Mouse (Mus musculus) frontal cortex, postnatal 36 days (tissue): ENCODE data around the gene Nup88.

Experiments
- DNase-seq, 2 experiments: peaks; one replicate each; pipeline ENCODE4 v3.0.0; 2022; ENCODE audit warnings: low spot score in 2 of 2

Nup88 gene

DNA sequence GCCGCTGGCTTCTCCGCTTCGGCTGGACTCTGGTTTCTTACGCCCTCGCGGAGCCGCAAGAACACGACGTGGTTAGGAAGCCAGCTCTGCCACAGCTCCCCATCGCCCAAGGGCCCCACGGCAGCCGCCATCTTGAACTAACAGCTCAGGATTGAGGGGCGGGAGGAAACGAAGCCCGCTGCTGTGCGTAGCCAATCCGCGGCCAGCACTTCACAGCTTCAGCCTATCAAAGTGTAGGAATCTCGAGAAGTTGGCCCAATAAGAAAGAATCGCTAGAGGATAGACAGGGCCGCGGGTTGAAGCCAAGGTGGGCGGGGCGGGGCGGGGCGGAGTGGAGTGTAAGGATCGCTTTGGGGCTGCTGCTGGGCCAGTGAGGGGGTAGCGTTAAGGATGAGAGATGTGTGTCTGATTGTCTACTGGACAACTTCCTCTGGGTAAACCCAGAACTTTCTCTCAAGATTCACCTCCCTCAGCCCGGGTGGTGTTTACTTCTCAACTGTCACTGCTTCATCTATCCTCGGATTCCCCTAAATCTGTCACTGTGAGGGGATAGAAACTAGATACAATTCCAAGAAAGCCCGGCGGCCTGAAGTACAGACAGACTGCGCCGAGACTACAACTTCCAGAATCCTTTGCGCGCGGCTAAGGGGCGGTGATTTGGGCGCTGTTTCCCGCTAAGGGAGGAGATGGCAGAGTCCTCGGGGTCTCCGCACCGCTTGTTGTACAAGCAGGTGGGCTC is at the start of gene Nup88, which contains the start of gene Rpain:
TSS of gene Nup88 (minus strand) at position 153 of the 739 bp plus-strand sequence.
TSS of gene Rpain (plus strand) at position 393 of the 739 bp plus-strand sequence.
- DNase-seq: peak; percentile 92 to 96

DNA sequence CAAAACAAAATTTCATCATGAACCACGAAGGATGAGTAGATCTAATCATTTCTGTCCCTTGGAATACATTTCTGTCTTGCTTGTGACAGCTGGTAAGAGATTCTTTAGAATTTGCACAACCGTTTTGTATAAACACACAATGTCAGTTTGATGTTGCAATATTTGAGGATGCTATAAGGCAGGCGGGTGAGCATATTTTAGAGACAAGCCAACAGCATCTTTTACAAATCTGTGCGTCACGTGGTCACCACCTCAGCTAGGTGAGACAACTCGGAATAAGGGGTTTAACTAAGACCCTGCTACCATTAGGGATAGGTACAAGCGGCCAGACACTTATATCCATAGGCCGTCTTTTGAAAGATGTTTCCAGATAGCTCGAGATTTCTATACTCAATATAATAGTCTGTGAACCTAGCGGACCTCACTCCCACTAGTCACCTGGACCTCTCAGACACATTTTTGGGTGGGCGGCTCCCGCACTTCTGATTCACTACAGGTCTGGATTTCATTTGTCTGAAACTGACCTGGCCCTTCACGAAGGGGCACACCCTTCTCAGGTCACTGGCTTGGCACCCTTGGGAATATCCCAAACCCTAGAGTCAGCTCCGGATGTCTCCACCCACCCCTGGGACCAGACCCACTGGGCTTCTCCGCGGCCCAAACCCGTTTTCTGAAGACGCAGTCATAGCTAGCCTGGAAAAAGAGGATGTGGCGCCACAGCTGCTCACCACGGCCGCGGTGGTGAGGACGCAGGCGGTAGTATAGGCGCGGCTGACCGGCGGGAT is 48.8 kb upstream of the Nup88 start:
- no peak for DNase-seq

DNA sequence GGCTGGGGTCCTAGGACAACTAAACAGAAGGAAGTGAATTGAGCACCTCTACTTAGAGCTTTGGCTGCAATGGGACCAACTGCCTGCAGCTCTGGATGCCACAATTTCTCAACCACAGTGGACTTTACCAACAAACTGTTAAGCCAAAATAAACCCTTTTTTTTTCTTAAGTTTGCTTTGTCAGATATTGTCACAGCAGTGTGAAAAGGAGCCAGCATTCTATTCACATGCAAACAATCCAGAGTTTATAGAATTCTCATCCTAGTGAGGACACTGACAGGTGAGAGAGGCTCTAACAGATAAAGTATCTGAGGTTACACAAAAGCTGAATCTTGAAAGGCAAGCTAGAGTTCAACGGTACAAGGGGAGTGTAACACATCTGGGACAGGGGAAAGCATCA is 47.3 kb upstream of the Nup88 start:
- no peak for DNase-seq

DNA sequence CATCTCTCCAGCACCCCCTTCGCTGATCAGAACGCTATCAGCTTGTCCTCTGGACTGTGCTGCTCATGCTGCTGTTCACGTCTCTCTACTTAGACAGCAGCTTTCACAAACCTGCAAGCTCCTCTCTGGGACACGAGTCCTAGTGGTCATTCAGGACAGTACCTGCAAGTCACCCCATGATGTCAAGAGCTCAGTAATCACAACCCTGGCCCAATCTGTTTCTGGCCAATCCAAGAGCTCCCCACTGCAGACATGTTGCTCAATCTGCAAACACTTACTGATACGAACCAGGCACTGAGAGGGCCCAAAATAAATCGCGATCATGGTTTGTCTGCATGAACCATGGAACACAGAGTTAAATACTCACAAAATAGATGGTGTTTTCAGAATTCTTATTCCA is 43.0 kb upstream of the Nup88 start:
- no peak for DNase-seq

DNA sequence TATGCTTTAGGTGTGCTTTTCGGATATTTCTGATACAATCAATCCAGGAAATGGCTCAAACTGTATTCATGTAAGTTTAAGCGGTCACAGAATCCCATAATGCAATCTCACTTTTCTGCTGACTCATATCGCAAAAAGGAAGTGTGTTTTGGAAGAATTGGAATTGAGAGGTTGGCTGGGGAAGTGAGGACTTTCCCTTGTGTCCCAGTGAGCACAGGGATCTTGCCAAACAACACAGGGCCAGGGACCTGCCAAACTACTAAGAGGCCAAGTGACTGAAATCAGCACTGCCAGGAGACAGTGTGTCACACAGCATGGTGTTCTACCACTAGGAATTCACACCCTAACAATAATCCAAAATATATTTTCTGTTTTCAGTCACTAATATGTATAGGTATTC is 38.5 kb upstream of the Nup88 start:
- no peak for DNase-seq

DNA sequence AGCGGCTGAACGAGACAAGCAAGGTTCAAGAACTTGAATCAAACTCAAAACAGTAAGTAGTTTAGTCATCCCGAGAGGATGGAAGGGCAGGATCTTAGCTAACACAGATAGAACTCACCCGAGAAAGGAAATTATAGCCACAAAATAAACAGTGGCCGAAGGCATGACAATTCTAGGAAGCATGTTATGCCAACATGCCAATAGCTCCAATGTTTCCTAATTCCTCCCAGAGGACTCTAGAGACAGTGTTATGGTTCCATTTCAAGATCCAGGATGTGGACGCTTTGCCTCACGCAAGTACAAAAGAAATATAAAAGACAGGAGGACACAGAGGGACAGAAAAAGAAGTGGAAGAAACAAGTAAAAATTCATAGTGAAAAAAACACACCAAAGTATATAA is 38.1 kb upstream of the Nup88 start:
- DNase-seq: no peak

DNA sequence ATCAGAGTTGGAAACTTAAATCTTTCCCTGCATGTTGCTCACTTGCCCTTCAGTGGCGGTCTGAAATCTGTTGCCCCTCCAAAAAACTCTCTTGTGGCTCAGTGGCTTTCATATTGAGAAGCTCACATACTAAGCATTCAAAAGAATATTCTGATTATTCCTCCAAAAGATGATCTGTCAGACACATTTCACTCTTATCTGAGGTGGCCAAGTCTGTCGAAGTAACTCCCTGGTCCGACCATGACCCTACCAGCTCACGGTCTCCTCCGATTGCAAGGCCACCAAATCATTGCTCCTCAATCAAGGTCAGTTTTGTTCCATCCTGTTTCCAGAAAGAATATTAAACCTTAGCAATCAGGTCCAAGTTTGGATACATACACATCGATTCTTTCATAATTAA is 37.3 kb upstream of the Nup88 start:
- no peak for DNase-seq

DNA sequence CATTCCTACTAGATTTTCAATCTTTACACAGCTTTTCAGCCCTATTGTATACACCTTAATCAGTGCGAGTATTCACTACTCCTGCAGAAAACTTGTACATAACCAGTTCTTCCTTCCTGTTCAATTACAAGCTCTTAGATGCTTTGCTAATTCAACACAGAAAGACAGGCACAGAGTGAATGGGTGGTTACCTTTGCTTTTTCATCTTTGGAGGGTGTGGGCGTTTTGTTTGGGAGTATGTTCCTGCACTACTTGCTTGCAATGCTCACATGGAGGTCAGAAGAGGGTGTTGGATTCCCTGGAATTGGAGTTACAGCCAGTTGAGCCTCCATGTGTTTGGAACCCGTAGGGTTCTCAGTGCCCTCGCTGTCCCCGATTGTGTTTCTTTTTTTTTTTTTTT is 35.3 kb upstream of the Nup88 start:
- DNase-seq: no peak

DNA sequence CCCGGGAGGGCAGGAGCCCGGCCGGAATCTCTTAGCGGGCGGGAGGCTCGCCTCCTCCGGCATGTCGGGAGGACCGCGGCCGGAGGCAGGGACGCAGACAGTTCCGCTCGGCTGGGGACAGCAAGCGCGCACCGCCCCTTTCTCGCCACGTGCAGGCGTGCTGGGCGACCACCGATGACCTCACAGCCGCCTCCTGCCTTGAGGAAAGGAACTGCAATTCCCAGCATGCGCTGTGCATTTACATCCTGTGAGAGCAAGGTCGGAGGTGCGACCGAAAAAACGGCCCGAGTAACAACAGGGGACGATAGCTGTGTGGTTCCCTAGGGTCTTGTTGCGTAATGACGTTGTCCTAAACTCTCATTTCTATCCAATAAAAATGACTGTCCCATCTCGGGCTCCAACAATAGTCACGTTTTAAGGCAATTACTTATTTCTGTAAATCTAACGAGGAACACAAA is 34.6 kb upstream of the Nup88 start, which contains the start of gene Dhx33:
TSS of gene Dhx33 (minus strand) at position 122 of the 458 bp plus-strand sequence.
- DNase-seq: peak; percentile 97 to 98

DNA sequence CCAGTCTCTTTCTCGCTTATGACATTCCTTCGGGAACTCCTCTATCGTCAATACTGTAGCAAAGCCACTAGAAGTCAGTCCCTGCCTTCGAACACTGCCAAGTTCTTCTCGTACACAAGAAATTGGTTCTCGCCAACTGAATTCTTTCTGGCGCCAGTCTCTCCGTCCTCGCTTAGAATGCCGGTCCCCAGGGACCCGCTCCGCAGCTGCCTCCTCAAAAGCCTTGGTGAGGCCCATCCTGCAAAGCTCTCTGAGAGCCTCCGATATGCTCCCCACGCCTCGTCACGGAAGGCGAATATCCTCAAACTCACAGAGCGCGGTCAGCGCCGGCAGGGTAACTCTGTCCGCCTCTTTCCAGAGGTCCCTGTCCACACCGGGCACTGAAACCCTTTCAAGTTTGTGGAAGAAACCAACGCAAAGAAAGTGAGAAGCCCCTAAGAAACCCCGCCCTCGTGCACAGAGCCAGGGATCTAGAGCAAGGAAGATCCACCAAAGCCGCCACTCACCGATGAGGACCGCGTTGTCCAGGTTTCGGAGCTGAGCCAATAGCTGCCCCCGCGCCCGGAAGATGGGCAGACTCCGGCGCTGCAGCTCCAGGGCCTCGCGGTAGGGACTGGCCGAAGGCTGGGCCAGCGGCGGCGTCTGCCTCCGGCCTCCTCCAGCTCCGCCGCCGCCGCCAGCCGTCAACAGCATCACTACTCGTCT is 34.0 kb upstream of the Nup88 start:
- no peak for DNase-seq

DNA sequence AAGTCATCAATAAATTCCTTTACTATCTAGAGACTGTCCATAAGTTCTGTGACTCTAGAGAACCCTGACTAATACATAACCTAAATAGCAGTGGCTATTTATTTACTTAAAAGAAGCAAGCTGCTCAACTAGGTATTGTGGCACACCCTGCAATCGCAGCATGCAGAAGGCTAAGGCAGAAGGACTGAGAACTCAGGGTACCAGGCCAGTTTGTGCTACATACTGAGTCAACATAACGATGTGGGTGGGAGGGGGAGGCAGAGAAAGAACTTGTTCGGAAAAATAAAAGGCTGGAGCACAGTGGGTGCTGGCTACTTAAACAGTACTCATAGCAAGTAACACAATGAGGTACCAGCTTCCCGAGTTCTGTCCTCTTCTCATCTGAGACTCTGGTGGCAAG is 31.4 kb upstream of the Nup88 start:
- peak in 1 of 2 experiments; percentile 28 for DNase-seq

DNA sequence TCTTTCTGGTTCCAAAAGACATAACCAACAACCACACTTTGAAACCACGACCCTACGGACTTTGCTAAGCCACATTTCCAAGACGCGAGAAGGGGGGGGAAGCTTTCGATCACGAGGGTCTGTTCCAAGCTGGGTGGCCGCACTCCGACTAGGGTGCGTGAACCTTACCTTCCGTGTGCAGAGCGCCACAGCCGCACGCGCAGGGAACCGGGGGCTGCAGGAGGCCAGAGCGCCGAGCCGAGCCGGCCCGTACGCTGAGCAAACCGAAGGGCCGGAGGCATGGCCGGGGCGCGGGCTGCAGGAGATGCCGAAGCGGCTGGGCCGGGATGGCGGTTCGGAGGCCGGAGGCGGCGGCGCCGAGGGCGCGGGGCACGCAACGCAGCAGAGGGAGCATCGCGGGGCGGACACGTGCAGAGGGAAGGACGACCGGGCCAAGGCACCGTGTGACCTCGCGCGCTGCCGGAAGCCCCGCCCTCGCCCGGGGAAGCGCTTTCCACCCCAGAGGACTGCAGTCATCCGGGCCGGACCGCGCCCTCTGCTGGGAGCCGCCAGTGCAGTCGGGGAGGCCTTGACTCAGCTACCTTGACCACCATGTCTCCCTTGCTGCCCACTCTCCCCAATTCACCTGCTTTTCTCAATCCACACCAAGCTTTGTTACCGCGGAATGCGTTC is 12.9 kb upstream of the Nup88 start, which contains the start of gene C1qbp:
TSS of gene C1qbp (minus strand) at position 470 of the 672 bp plus-strand sequence.
- DNase-seq: peak; percentile 92

DNA sequence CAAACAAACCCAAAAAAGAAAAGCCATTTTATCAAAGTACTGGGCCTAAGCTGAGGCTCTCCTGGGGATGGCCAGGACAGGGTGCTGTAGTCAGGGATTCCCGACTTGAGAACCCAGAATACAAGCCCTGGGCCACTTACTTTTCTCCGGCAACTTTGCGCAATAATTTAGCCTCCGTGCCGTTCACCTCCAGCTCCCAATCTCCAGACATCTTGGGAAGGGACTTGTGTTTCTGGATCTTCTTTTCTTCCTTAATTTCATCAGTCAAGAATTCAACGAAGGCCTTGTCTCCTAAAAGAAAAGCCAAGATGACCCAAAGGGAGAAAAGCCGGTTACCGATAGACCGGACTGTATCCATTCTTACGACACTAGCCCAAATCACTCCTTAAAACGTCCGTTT is 12.3 kb upstream of the Nup88 start:
- no peak for DNase-seq

DNA sequence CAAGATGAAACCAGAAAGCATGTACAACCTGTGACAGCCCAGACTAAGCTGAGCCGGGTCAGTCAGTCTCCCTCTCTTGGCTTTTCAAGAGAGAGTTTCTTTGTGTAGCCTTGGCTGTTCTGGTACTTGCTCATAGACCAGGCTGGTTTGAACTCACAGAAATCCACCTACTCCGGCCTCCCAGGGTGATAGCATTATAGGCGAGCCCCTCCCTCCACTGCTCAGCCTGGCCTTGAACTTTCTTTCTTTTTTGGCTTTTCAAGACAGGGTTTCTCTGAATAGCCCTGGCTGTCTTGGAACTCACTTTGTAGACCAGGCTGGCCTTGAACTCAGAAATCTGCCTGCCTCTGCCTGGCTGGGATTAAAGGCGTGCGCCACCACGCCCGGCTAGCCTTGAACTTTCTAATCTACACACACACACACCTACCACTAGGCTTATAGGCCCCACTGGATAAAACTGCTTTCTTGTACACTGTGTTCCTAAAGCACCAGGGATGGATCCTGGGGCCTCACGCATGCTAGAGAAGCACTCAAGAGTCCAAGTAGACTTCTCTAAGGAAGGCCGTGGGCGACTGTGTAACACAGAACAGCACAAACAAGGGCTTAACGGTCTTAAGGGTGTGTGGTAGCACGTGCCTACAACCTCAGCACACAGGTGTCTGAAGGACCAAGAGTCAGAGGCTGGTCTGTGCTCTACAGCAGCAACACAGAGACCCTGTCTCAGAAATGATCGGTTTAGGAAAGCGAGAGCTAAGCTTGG is 11.2 kb upstream of the Nup88 start:
- no peak for DNase-seq

DNA sequence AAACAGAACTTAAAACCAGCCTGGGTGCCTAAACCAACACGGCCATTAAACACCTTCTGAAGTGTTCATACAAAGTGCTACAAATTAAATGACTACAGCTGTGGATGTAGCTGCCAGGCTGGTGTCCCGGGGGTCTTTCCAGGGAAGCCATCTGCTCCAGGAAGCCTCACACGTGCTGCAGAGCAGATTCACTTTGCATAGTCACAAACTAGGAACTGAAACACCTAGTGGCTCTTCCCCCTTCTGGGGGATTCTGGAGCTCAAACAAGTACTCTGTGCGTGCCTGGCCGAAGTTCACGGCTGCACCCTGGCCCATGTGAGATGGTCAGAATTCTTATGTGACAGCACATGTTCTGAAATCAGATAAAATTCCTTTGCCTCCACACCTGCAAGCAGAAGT is 10.5 kb upstream of the Nup88 start:
- no peak for DNase-seq

DNA sequence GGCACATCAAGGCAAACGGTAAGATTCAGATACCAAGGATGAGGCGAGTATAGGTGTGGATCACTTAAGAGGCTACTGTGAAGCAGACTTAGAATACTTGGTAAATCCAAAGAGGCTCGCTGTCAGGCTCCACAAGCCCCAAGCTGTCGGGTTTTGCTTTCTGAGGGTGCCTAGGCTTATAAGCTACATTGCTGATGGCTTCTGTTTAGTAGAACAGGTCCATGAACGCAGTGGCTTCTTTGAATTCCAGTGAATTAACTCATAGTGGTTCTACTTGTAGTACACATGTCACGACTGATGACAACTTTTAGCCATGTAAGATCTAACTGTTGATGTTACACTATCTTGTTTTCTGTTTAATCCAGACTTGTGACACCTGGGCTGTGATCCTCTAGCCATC is 7.5 kb upstream of the Nup88 start:
- no peak for DNase-seq

DNA sequence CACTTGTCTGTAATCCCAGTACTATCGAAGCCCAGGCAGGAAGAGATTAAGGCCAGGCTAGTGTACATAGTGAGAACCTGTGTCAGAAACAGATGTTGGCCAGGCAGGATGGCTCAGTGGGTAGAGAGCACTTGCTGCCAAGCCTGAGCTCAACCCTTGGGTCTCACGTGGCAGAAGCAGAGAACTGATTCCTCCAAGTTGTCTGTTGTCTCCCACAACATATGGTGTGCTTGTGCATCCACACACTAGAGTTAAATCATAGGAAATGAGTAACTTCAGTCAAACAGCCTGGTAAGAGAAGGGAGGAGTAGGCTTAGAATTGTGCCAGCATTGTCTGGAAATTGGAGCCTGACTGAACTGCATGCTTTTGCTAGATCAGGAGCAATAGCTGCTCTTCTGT is 5.4 kb upstream of the Nup88 start:
- DNase-seq: peak; percentile 15 to 35

DNA sequence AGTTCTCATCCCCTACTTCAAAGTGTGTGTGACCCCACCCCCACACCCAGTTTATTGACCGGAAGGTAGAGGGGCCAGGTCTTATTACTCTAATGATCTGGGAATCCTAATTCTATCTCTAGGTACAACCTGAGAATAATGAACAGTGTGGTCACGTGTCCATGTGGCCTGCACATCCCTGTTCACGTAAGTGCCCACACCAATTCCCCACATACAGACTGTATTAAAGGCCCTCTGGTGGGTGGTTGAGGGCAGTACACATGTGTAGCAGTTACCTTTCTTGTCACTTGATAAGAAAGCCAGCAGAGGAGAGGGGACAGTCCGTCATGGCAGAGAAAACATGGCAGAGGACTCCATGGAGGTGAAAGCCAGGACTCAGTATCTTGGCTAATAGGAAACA is 4.2 kb upstream of the Nup88 start:
- no peak for DNase-seq

DNA sequence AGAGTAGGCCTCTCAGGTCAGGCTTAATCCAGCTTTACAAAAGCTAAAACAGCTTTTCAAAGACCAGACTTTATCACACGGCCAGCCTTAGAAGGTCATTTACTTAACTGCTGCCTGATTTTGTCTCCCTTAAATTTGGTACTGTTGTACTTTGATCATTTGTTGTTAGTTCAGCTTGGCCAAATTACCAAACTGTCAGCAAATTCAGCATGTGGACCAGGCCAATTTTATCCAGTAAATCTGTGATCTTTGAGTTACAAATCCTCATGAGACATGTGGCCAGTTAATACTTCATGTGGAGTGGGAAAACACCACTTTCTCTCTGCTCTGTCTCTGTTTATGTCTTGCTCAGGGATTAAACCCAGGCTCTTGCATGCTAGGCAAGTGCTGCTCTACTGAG is 2.8 kb upstream of the Nup88 start:
- no peak for DNase-seq

DNA sequence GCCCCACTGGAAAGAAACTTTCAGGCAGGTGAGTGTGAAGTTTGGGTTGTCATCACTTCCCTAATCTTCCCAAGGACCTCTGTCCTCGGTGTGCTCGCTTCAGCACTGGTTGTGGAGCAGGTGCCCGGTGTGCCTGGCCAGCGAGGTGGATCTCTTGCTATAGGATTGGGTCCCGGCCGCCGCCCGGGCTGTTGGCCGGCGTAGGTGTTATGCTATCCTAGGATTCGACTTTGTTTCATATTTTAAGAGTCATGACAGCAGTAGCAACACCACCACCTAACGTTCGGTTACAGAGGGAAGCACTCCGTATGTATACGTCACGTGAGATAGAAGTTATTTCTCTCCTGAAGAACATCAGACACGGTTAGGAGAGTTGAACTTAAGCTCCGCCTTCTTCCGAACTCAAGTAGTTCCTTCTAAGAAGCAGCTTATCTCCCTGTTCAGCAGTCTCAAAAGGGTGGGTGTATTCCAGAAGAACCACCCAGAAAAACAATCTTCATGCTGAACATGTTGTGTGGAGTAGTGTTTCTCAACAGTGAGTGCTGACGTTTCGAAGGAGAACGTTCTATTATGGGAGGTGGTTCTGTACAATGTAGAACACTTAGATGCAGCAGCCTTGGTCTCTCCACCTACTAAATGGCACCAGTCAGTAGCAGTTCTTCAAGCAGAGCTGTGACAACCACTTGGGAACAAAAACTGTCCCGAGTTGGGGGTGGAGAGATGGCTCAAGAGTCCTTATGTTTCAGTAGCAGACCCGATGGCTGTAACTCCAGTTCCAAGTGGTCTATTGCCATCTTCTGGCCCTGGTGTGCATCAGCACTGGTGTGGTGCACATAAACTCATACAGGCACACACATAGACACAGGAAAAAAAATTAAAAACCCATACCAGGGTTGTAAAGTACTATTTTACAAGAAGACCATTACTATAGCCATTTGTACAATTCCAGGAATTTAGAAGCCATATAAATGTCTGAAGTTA is 1.1 kb upstream of the Nup88 start:
- DNase-seq: no peak
